Mouse (Mus musculus) neural tube, embryonic 12.5 days (tissue): ENCODE results near the gene Tecpr1. TPM values are rescaled to one million over a fixed set of nuclear protein-coding genes. Genes with fewer than 3 reads are reported as not detected.

Experiments used
- ATAC-seq: fragments of 200-750 bp; cut with Nextera tagmentation; 2 replicates; pipeline ENCODE4 v1.8.0; 2017; ENCODE audit warnings: low read depth, mild to moderate bottlenecking, moderate TSS enrichment, moderate library complexity; ENCODE audit not compliant: low FRiP score
- H3K27ac ChIP-seq: fragments of 300-500 bp; sonication (generic); 2 replicates; pipeline ENCODE4 v1.5.1; 2016
- H3K27me3 ChIP-seq: fragments of 300-500 bp; sonication (generic); replicated peaks from 2 replicates; pipeline ENCODE4 v1.6.1; 2016; ENCODE audit warnings: mild to moderate bottlenecking
- H3K36me3 ChIP-seq: fragments of 300-500 bp; sonication (generic); 2 replicates; pipeline ENCODE4 v1.6.1; 2016; ENCODE audit warnings: mild to moderate bottlenecking
- H3K4me1 ChIP-seq: fragments of 300-500 bp; sonication (generic); 2 replicates; pipeline ENCODE4 v1.6.1; 2016
- H3K4me2 ChIP-seq: fragments of 300-500 bp; sonication (generic); replicated peaks from 2 replicates; pipeline ENCODE4 v1.6.1; 2016; ENCODE audit warnings: mild to moderate bottlenecking
- H3K4me3 ChIP-seq: fragments of 300-500 bp; sonication (generic); 2 replicates; pipeline ENCODE4 v1.5.1; 2016
- H3K9ac ChIP-seq: fragments of 300-500 bp; sonication (generic); 2 replicates; pipeline ENCODE4 v1.6.1; 2016; ENCODE audit warnings: mild to moderate bottlenecking
- H3K9me3 ChIP-seq: fragments of 300-500 bp; sonication (generic); 2 replicates; pipeline ENCODE4 v1.6.1; 2016; ENCODE audit warnings: mild to moderate bottlenecking
- WGBS: fragments of 180-500 bp; shearing (Covaris S2); methylation state at CpG from one replicate; pipeline ENCODE4 v1.1.7; 2016; 5-methylcytosine and 5-hydroxymethylcytosine counted together
- polyA plus RNA-seq: library from polyadenylated mRNA; unstranded; fragments of >200 nt; fragmentation: Nextera tagmentation; extraction: Ambion mirVana; gene quantifications from 2 replicates; pipeline ENCODE4 v1.2.1, GENCODE M21; 2016

Gene Tecpr1
- polyA plus RNA-seq, 1 experiment from 2014 or later = 35.5 TPM

GRCm38 (mm10) chr5:144247906-144248585 lies 24.6 kb upstream of the Tecpr1 start:
- Histone ChIP-seq H3K4me1 (no peaks in the 10 kb centered on the region), H3K36me3 (no peaks in the 10 kb centered on the region), H3K9me3 (no peaks in the 10 kb centered on the region; the same call in 1 of the 2 replicates), H3K9ac (no peak overlapping the region), H3K4me2 (no peak overlapping the region), H3K27me3 (no peaks in the 10 kb centered on the region), H3K4me3 (no peak overlapping the region), H3K27ac (no peak overlapping the region)
- ATAC-seq = no peak
- 81% methylated on average over 10 of the region's 10 CpGs for WGBS

GRCm38 (mm10) chr5:144247307-144247706 lies 23.9 kb upstream of the Tecpr1 start:
- Histone ChIP-seq H3K9me3 (no peaks in the 10 kb centered on the region; the same call in 1 of the 2 replicates), H3K4me1 (no peaks in the 10 kb centered on the region), H3K27ac (no peak overlapping the region), H3K4me2 (no peak overlapping the region), H3K27me3 (no peaks in the 10 kb centered on the region), H3K9ac (no peak overlapping the region), H3K4me3 (no peak overlapping the region), H3K36me3 (no peaks in the 10 kb centered on the region)
- no peak for ATAC-seq
- WGBS = 81% methylated on average over 10 of the region's 10 CpGs

GRCm38 (mm10) chr5:144246669-144247068 lies 23.3 kb upstream of the Tecpr1 start:
- H3K4me2 ChIP-seq = no peak overlapping the region
- H3K36me3 ChIP-seq = no peaks in the 10 kb centered on the region
- H3K4me3 ChIP-seq = no peak overlapping the region
- H3K27ac ChIP-seq = no peak overlapping the region
- no peaks in the 10 kb centered on the region for H3K27me3 ChIP-seq
- no peaks in the 10 kb centered on the region for H3K4me1 ChIP-seq
- no peaks in the 10 kb centered on the region; the same call in 1 of the 2 replicates for H3K9me3 ChIP-seq
- no peak overlapping the region for H3K9ac ChIP-seq
- 87% methylated on average over 7 of the region's 7 CpGs for WGBS
- no peak for ATAC-seq

GRCm38 (mm10) chr5:144245592-144245991 lies 22.2 kb upstream of the Tecpr1 start:
- Histone ChIP-seq H3K36me3 (no peaks in the 10 kb centered on the region), H3K27me3 (no peaks in the 10 kb centered on the region)
- WGBS = 83% methylated on average over 2 of the region's 2 CpGs

GRCm38 (mm10) chr5:144243901-144244487 lies 20.6 kb upstream of the Tecpr1 start, which contains the start of gene Bri3:
Gene Bri3 (plus strand): TSS chr5:144244437.
- H3K4me2 ChIP-seq = no peak within 1 kb of the TSS
- no peak within 1 kb of the TSS for H3K9ac ChIP-seq
- H3K27me3 ChIP-seq = no peaks in the 10 kb centered on the region
- no peak for ATAC-seq
- no peak within 1 kb of the TSS for H3K27ac ChIP-seq
- H3K9me3 ChIP-seq = no peaks in the 10 kb centered on the region
- no peaks in the 10 kb centered on the region for H3K36me3 ChIP-seq
- WGBS = 85% methylated on average over 7 of the region's 7 CpGs
- H3K4me1 ChIP-seq = no peaks in the 10 kb centered on the region
- H3K4me3 ChIP-seq = no peak within 1 kb of the TSS

More at GRCm38 (mm10) chr5:144245592-144245991, 22.2 kb upstream of the Tecpr1 start:
- H3K4me2 ChIP-seq = no peak overlapping the region
- no peaks in the 10 kb centered on the region for H3K4me1 ChIP-seq
- H3K27ac ChIP-seq = no peak overlapping the region
- ATAC-seq = no peak
- no peak overlapping the region for H3K9ac ChIP-seq
- no peak overlapping the region for H3K4me3 ChIP-seq
- H3K9me3 ChIP-seq = no peaks in the 10 kb centered on the region; the same call in 1 of the 2 replicates

GRCm38 (mm10) chr5:144238969-144239368 lies 15.6 kb upstream of the Tecpr1 start:
- no peaks in the 10 kb centered on the region for H3K36me3 ChIP-seq
- H3K4me1 ChIP-seq = no peaks in the 10 kb centered on the region
- H3K9me3 ChIP-seq = no peaks in the 10 kb centered on the region
- no peak overlapping the region for H3K4me3 ChIP-seq
- no peak overlapping the region for H3K9ac ChIP-seq
- no peak for ATAC-seq
- no peak overlapping the region for H3K4me2 ChIP-seq
- 79% methylated on average over 1 of the region's 1 CpGs for WGBS
- no peak overlapping the region for H3K27ac ChIP-seq
- H3K27me3 ChIP-seq = no peaks in the 10 kb centered on the region

- 87% methylated on average over 7 of the region's 7 CpGs for WGBS
- H3K36me3 ChIP-seq = no peaks in the 10 kb centered on the region
- H3K27me3 ChIP-seq = no peaks in the 10 kb centered on the region
- H3K4me1 ChIP-seq = no peaks in the 10 kb centered on the region
- H3K4me3 ChIP-seq = no peak overlapping the region
- no peak overlapping the region for H3K9ac ChIP-seq
- ATAC-seq = no peak
- no peak overlapping the region for H3K27ac ChIP-seq
- H3K4me2 ChIP-seq = no peak overlapping the region
- H3K9me3 ChIP-seq = no peaks in the 10 kb centered on the region
Observed at GRCm38 (mm10) chr5:144234714-144235113, 11.3 kb upstream of the Tecpr1 start.

- H3K9me3 ChIP-seq = no peaks in the 10 kb centered on the region
- no peaks in the 10 kb centered on the region for H3K4me1 ChIP-seq
- no peak overlapping the region for H3K4me2 ChIP-seq
- H3K9ac ChIP-seq = no peak overlapping the region
- no peaks in the 10 kb centered on the region for H3K27me3 ChIP-seq
- ATAC-seq = no peak
- H3K27ac ChIP-seq = no peak overlapping the region
- WGBS = 81% methylated on average over 6 of the region's 6 CpGs
- no peaks in the 10 kb centered on the region for H3K36me3 ChIP-seq
- no peak overlapping the region for H3K4me3 ChIP-seq
Observed at GRCm38 (mm10) chr5:144234222-144234621, 10.8 kb upstream of the Tecpr1 start.

GRCm38 (mm10) chr5:144232531-144232930 lies 9.1 kb upstream of the Tecpr1 start:
- Histone ChIP-seq H3K9me3 (no peaks in the 10 kb centered on the region), H3K36me3 (no peaks in the 10 kb centered on the region), H3K27ac (no peak overlapping the region), H3K9ac (no peak overlapping the region), H3K27me3 (no peaks in the 10 kb centered on the region), H3K4me2 (no peak overlapping the region), H3K4me1 (no peaks in the 10 kb centered on the region), H3K4me3 (no peak overlapping the region)
- 89% methylated on average over 5 of the region's 5 CpGs for WGBS
- ATAC-seq = no peak

- no peaks in the 10 kb centered on the region for H3K36me3 ChIP-seq
- 75% methylated on average over 1 of the region's 1 CpGs for WGBS
- H3K4me2 ChIP-seq = no peak overlapping the region
- H3K4me3 ChIP-seq = no peak overlapping the region
- no peaks in the 10 kb centered on the region for H3K9me3 ChIP-seq
- H3K4me1 ChIP-seq = no peaks in the 10 kb centered on the region
- H3K9ac ChIP-seq = no peak overlapping the region
- H3K27ac ChIP-seq = no peak overlapping the region
- H3K27me3 ChIP-seq = no peaks in the 10 kb centered on the region
- ATAC-seq = no peak
Observed at GRCm38 (mm10) chr5:144231410-144231809, 8.0 kb upstream of the Tecpr1 start.

GRCm38 (mm10) chr5:144230216-144230615 lies 6.8 kb upstream of the Tecpr1 start:
- H3K36me3 ChIP-seq = no peaks in the 10 kb centered on the region
- H3K4me2 ChIP-seq = no peak overlapping the region
- 86% methylated on average over 7 of the region's 7 CpGs for WGBS
- no peaks in the 10 kb centered on the region for H3K27me3 ChIP-seq
- H3K4me3 ChIP-seq = no peak overlapping the region
- ATAC-seq = no peak
- H3K27ac ChIP-seq = no peak overlapping the region
- H3K4me1 ChIP-seq = no peaks in the 10 kb centered on the region
- no peaks in the 10 kb centered on the region for H3K9me3 ChIP-seq
- no peak overlapping the region for H3K9ac ChIP-seq

GRCm38 (mm10) chr5:144226220-144226619 lies 2.8 kb upstream of the Tecpr1 start:
- Histone ChIP-seq H3K36me3 (no peaks in the 10 kb centered on the region), H3K9ac (no peak overlapping the region), H3K27ac (no peak overlapping the region), H3K9me3 (no peaks in the 10 kb centered on the region), H3K4me1 (peaks cover 12% of the 10 kb centered on the region), H3K4me3 (no peak overlapping the region), H3K27me3 (no peaks in the 10 kb centered on the region), H3K4me2 (no peak overlapping the region)
- ATAC-seq = no peak
- WGBS = 31% methylated on average over 11 of the region's 11 CpGs
